Mouse (Mus musculus): Measurements from ENCODE around the gene Olfr1501.
"Not testable (repeated sequence)": the region's sequence is repeated elsewhere in the genome, so short reads cannot be mapped to it uniquely, and the experiment has no call there.

Gene Olfr1501

GRCm38 (mm10) chr19:13850592-13850991 lies at the start of gene Olfr1501:
Gene Olfr1501, minus strand, starts transcription at chr19:13850692.
- not testable (repeated sequence) for DNase-seq (ENCODE audit: low spot score in 2 of 2)

GRCm38 (mm10) chr19:13897828-13898227 lies 47.3 kb upstream of the Olfr1501 start, which contains the start of gene Olfr1504:
Gene Olfr1504, minus strand, starts transcription at chr19:13897928.
- DNase-seq (ENCODE audit: low spot score in 2 of 2), result no peak

- no peak for DNase-seq (ENCODE audit: low spot score in 2 of 2)
Observed at GRCm38 (mm10) chr19:13861495-13861894, 11.0 kb upstream of the Olfr1501 start, which contains the start of gene Olfr1502. Gene Olfr1502, plus strand, starts transcription at chr19:13861795.

- no peak for DNase-seq (ENCODE audit: low spot score in 2 of 2)
Observed at GRCm38 (mm10) chr19:13830388-13830787, 20.1 kb downstream of the Olfr1501 start, which contains the start of gene Olfr1500. Gene Olfr1500, minus strand, starts transcription at chr19:13830488.

GRCm38 (mm10) chr19:13828447-13828846 lies 22.0 kb downstream of the Olfr1501 start:
- DNase-seq (ENCODE audit: low spot score in 2 of 2), result no peak

- DNase-seq (ENCODE audit: low spot score in 2 of 2), result no peak
Observed at GRCm38 (mm10) chr19:13820847-13821246, 29.6 kb downstream of the Olfr1501 start.

- no peak for DNase-seq (ENCODE audit: low spot score in 2 of 2)
Observed at GRCm38 (mm10) chr19:13819347-13819746, 31.1 kb downstream of the Olfr1501 start, which contains the start of gene Olfr1499. Gene Olfr1499, minus strand, starts transcription at chr19:13819447.

GRCm38 (mm10) chr19:13818827-13819226 lies 31.7 kb downstream of the Olfr1501 start:
- DNase-seq (ENCODE audit: low spot score in 2 of 2), result no peak

GRCm38 (mm10) chr19:13812823-13813222 lies 37.7 kb downstream of the Olfr1501 start:
- no peak for DNase-seq (ENCODE audit: low spot score in 2 of 2)

GRCm38 (mm10) chr19:13805486-13805885 lies 45.0 kb downstream of the Olfr1501 start:
- DNase-seq (ENCODE audit: low spot score in 2 of 2), result not testable (repeated sequence)

- no peak for DNase-seq (ENCODE audit: low spot score in 2 of 2)
Observed at GRCm38 (mm10) chr19:13798102-13798501, 52.4 kb downstream of the Olfr1501 start, which contains the start of gene Olfr1497. Gene Olfr1497, minus strand, starts transcription at chr19:13798202.

Measured in urinary bladder, adult 18-20 months (tissue).